In genomic region chr8:121073174-121074107, GRCm38 (mm10) we compare ENCODE assay signal across 9 mouse cellular contexts. TPM values are rescaled to one million over a fixed set of nuclear protein-coding genes. Genes with fewer than 3 reads are reported as not detected.
DNase-seq lines count a peak whose midpoint lies in the region; ATAC-seq and TF ChIP-seq lines count a peak whose summit lies in the region.
"Had no signal": no experiment of that assay in that cellular context is flagged by ENCODE, and none has a peak within 500 bp of the region (broad histone marks: within the 10 kb centered on the region; RNA-seq: fewer than 3 reads in every experiment).

No protein-coding gene starts in this region.

- H3K9ac ChIP-seq in kidney, postnatal 0 days (ENCODE audit: low read depth, low read length): no peak overlapping the region
- no peak overlapping the region for H3K9ac ChIP-seq in kidney, embryonic 14.5 days (ENCODE audit: low read depth, low read length)
- no peak overlapping the region for H3K9ac ChIP-seq in embryonic facial prominence, embryonic 15.5 days
- H3K9ac ChIP-seq in limb, embryonic 12.5 days (replicated peaks): peak overlapping the region; percentile 37; the same call in 1 of the 2 replicates

- TF ChIP-seq CTCF in kidney, postnatal 0 days (IDR thresholded peaks at IDR 0.05; ENCODE audit: low read depth): no peak
- no peak for TF ChIP-seq CTCF in small intestine, adult 2 months (IDR thresholded peaks at IDR 0.05; ENCODE audit: extremely low read depth, insufficient read length, insufficient replicate concordance, low read depth, low read length)

- TF ChIP-seq POLR2A in small intestine, adult 2 months (IDR thresholded peaks at IDR 0.05; ENCODE audit: low read depth, low read length): no peak

- H3K4me2 ChIP-seq in kidney, postnatal 0 days (ENCODE audit: low read length): peak overlapping the region; percentile 35
- H3K4me2 ChIP-seq in kidney, embryonic 14.5 days (replicated peaks; ENCODE audit: low read depth, low read length): no peak overlapping the region
- peak overlapping the region; percentile 40 for H3K4me2 ChIP-seq in embryonic facial prominence, embryonic 15.5 days (replicated peaks)
- peak overlapping the region; percentile 52 for H3K4me2 ChIP-seq in limb, embryonic 12.5 days

- H3K36me3 ChIP-seq in kidney, postnatal 0 days (ENCODE audit: insufficient read depth, low read length): no peaks in the 10 kb centered on the region
- H3K36me3 ChIP-seq in kidney, embryonic 14.5 days (ENCODE audit: control insufficient read depth, insufficient read depth, low read length): no peaks in the 10 kb centered on the region
- H3K36me3 ChIP-seq in embryonic facial prominence, embryonic 15.5 days: no peaks in the 10 kb centered on the region
- no peaks in the 10 kb centered on the region for H3K36me3 ChIP-seq in limb, embryonic 12.5 days
- H3K36me3 ChIP-seq in small intestine, adult 2 months (ENCODE audit: control insufficient read depth, insufficient read depth, low read length): no peaks in the 10 kb centered on the region

- peaks cover 84% of the 10 kb centered on the region for H3K27me3 ChIP-seq in kidney, postnatal 0 days (ENCODE audit: insufficient read depth, low read length)
- peaks cover 98% of the 10 kb centered on the region for H3K27me3 ChIP-seq in kidney, embryonic 14.5 days (ENCODE audit: control insufficient read depth, insufficient read depth, low read length)
- peaks cover 94% of the 10 kb centered on the region for H3K27me3 ChIP-seq in embryonic facial prominence, embryonic 15.5 days
- peaks cover 100% of the 10 kb centered on the region for H3K27me3 ChIP-seq in limb, embryonic 12.5 days
- H3K27me3 ChIP-seq in small intestine, adult 2 months (ENCODE audit: control insufficient read depth, insufficient read depth, low read length): peaks cover 33% of the 10 kb centered on the region

- peak overlapping the region; percentile 13; the same call in 1 of the 2 replicates for H3K4me3 ChIP-seq in kidney, postnatal 0 days (replicated peaks; ENCODE audit: low read depth, low read length)
- no peak overlapping the region for H3K4me3 ChIP-seq in kidney, embryonic 14.5 days (ENCODE audit: low read length)
- peak overlapping the region; percentile 22 for H3K4me3 ChIP-seq in embryonic facial prominence, embryonic 15.5 days (replicated peaks)
- H3K4me3 ChIP-seq in limb, embryonic 12.5 days (replicated peaks): peak overlapping the region; percentile 26
- peak overlapping the region; percentile 46 for H3K4me3 ChIP-seq in small intestine, adult 2 months (ENCODE audit: low read depth, low read length)

- H3K27ac ChIP-seq in kidney, postnatal 0 days: no peak overlapping the region
- H3K27ac ChIP-seq in kidney, embryonic 14.5 days (ENCODE audit: low read depth, low read length): no peak overlapping the region
- no peak overlapping the region; the same call in 1 of the 2 replicates for H3K27ac ChIP-seq in embryonic facial prominence, embryonic 15.5 days (replicated peaks)
- H3K27ac ChIP-seq in limb, embryonic 12.5 days: no peak overlapping the region
- peak overlapping the region; percentile 50 for H3K27ac ChIP-seq in small intestine, adult 2 months (ENCODE audit: insufficient read depth, low read depth, low read length)

- H3K4me1 ChIP-seq in kidney, postnatal 0 days (replicated peaks; ENCODE audit: insufficient read depth, low read length): peaks cover 6% of the 10 kb centered on the region; the same call in 1 of the 2 replicates
- no peaks in the 10 kb centered on the region for H3K4me1 ChIP-seq in kidney, embryonic 14.5 days (ENCODE audit: control insufficient read depth, insufficient read depth, low read length)
- peaks cover 21% of the 10 kb centered on the region for H3K4me1 ChIP-seq in embryonic facial prominence, embryonic 15.5 days
- H3K4me1 ChIP-seq in limb, embryonic 12.5 days (replicated peaks): peaks cover 44% of the 10 kb centered on the region
- H3K4me1 ChIP-seq in small intestine, adult 2 months (ENCODE audit: control insufficient read depth, insufficient read depth, insufficient read length, low read length): no peaks in the 10 kb centered on the region; the same call in 1 of the 2 replicates

- 1% methylated on average over 48 of the region's 48 CpGs for WGBS in kidney, postnatal 0 days
- under 1% methylated on average over 48 of the region's 48 CpGs for WGBS in kidney, embryonic 14.5 days
- 2% methylated on average over 48 of the region's 48 CpGs for WGBS in embryonic facial prominence, embryonic 15.5 days
- 1% methylated on average over 48 of the region's 48 CpGs for WGBS in limb, embryonic 12.5 days
- 4% methylated on average over 48 of the region's 48 CpGs for WGBS in small intestine, adult 2 months

- ATAC-seq in kidney, postnatal 0 days (replicated peaks; ENCODE audit: low FRiP score, low read depth): no peak
- ATAC-seq in kidney, embryonic 14.5 days (ENCODE audit: low FRiP score, low TSS enrichment): no peak
- ATAC-seq in embryonic facial prominence, embryonic 15.5 days (ENCODE audit: insufficient number of reproducible peaks, low FRiP score, low TSS enrichment, low read depth): no peak
- no peak for ATAC-seq in limb, embryonic 12.5 days (ENCODE audit: insufficient number of reproducible peaks, insufficient read depth, low FRiP score, low TSS enrichment, low read depth)
- ATAC-seq: Patski had no signal

- H3K9me3 ChIP-seq in kidney, postnatal 0 days (replicated peaks; ENCODE audit: low read length): no peaks in the 10 kb centered on the region
- no peaks in the 10 kb centered on the region for H3K9me3 ChIP-seq in kidney, embryonic 14.5 days (ENCODE audit: control insufficient read depth, low read length)
- no peaks in the 10 kb centered on the region for H3K9me3 ChIP-seq in embryonic facial prominence, embryonic 15.5 days (replicated peaks)
- no peaks in the 10 kb centered on the region for H3K9me3 ChIP-seq in limb, embryonic 12.5 days

- DNase-seq in kidney, postnatal 0 days (ENCODE audit: low spot score): no peak
- no peak for DNase-seq in gastrocnemius, postnatal 14 days
- DNase-seq in left cerebral cortex, postnatal 36 days (ENCODE audit: low spot score in 2 of 2): no peak
- DNase-seq: kidney, postnatal 4 days had no signal

- intact Hi-C loops in gastrocnemius, postnatal 14 days (cut with DNase I; ENCODE audit: low total_unique reads): no loop called here
- intact Hi-C loops in left cerebral cortex, postnatal 36 days (cut with DNase I): no loop called here

RNA-seq across cellular contexts. Expression of gene Foxf1, which starts 10.7 kb away (rescaled TPM):
- 0.37 and 1.1 TPM in 2 replicates for polyA plus RNA-seq in kidney, postnatal 0 days (2015; fragmentation: Nextera tagmentation; extraction: Ambion mirVana)
- 0.74 and 0.93 TPM in 2 replicates for polyA plus RNA-seq in kidney, embryonic 14.5 days (2014; fragmentation: Nextera tagmentation; extraction: Ambion mirVana)
- 9.9 and 10.1 TPM in 2 replicates for polyA plus RNA-seq in embryonic facial prominence, embryonic 15.5 days (2015; fragmentation: Nextera tagmentation; extraction: Ambion mirVana)
- polyA plus RNA-seq in limb, embryonic 12.5 days (2016; fragmentation: Nextera tagmentation; extraction: Ambion mirVana): 0.33 and 1.4 TPM in 2 replicates
- 28.2 and 49.6 TPM in 2 replicates for polyA plus RNA-seq in small intestine, adult 2 months (2012; rRNA removed)
- under 1 TPM; 0.14 to 0.18 TPM for total RNA-seq in gastrocnemius, postnatal 14 days (2021)
- under 1 TPM; 0.70 to 0.94 TPM for total RNA-seq in left cerebral cortex, postnatal 36 days (2021)

RNA-seq across cellular contexts. Expression of gene Mthfsd, which starts 34.8 kb away (rescaled TPM):
- 56.0 and 60.3 TPM in 2 replicates for polyA plus RNA-seq in kidney, postnatal 0 days (2015; fragmentation: Nextera tagmentation; extraction: Ambion mirVana)
- polyA plus RNA-seq in kidney, embryonic 14.5 days (2014; fragmentation: Nextera tagmentation; extraction: Ambion mirVana): 67.0 and 72.8 TPM in 2 replicates
- 58.2 and 61.3 TPM in 2 replicates for polyA plus RNA-seq in embryonic facial prominence, embryonic 15.5 days (2015; fragmentation: Nextera tagmentation; extraction: Ambion mirVana)
- 68.3 and 71.7 TPM in 2 replicates for polyA plus RNA-seq in limb, embryonic 12.5 days (2016; fragmentation: Nextera tagmentation; extraction: Ambion mirVana)
- polyA plus RNA-seq in small intestine, adult 2 months (2012; rRNA removed): 22.6 and 23.4 TPM in 2 replicates
- total RNA-seq in gastrocnemius, postnatal 14 days (2021): 10 to 100 TPM; 12.5 to 13.0 TPM
- total RNA-seq in left cerebral cortex, postnatal 36 days (2021): 10 to 100 TPM; 39.1 to 41.1 TPM

RNA-seq across cellular contexts. Expression of gene Foxc2, which starts 42.5 kb away (rescaled TPM):
- polyA plus RNA-seq in kidney, postnatal 0 days (2015; fragmentation: Nextera tagmentation; extraction: Ambion mirVana): 33.0 and 42.5 TPM in 2 replicates
- 48.3 and 52.3 TPM in 2 replicates for polyA plus RNA-seq in kidney, embryonic 14.5 days (2014; fragmentation: Nextera tagmentation; extraction: Ambion mirVana)
- 2.3 and 5.6 TPM in 2 replicates for polyA plus RNA-seq in embryonic facial prominence, embryonic 15.5 days (2015; fragmentation: Nextera tagmentation; extraction: Ambion mirVana)
- 6.0 and 8.6 TPM in 2 replicates for polyA plus RNA-seq in limb, embryonic 12.5 days (2016; fragmentation: Nextera tagmentation; extraction: Ambion mirVana)
- polyA plus RNA-seq in small intestine, adult 2 months (2012; rRNA removed): 0.53 and 0.63 TPM in 2 replicates
- total RNA-seq in gastrocnemius, postnatal 14 days (2021): under 1 TPM; 0.33 to 0.45 TPM
- total RNA-seq in left cerebral cortex, postnatal 36 days (2021): 1 to 10 TPM; 1.2 to 3.1 TPM

RNA-seq across cellular contexts. Expression of gene Foxl1, which starts 54.3 kb away (rescaled TPM):
- polyA plus RNA-seq in kidney, postnatal 0 days (2015; fragmentation: Nextera tagmentation; extraction: Ambion mirVana): 6.4 and 8.3 TPM in 2 replicates
- 6.6 and 7.1 TPM in 2 replicates for polyA plus RNA-seq in kidney, embryonic 14.5 days (2014; fragmentation: Nextera tagmentation; extraction: Ambion mirVana)
- polyA plus RNA-seq in embryonic facial prominence, embryonic 15.5 days (2015; fragmentation: Nextera tagmentation; extraction: Ambion mirVana): 0.25 and 0.31 TPM in 2 replicates
- polyA plus RNA-seq in limb, embryonic 12.5 days (2016; fragmentation: Nextera tagmentation; extraction: Ambion mirVana): 0.08 TPM in 2 replicates
- polyA plus RNA-seq in small intestine, adult 2 months (2012; rRNA removed): 3.0 and 7.9 TPM in 2 replicates
- under 1 TPM in 1 of 2 experiments, not detected in 1; 0.10 TPM for total RNA-seq in gastrocnemius, postnatal 14 days (2021)
- under 1 TPM in 1 of 2 experiments, not detected in 1; 0.29 TPM for total RNA-seq in left cerebral cortex, postnatal 36 days (2021)
